Mouse (Mus musculus): ENCODE measurements at regions not wholly inside any gene's neighbourhood (a gene's known extent, or its start where the extent isn't known, plus 50 kb on each side); places are given as distances from the start of the nearest gene placed in this dataset.
A peak's percentile ranks its signal among the peaks of the same experiment; 100 is the strongest.

GRCm38 (mm10) chr4:33582986-33583720 is 273.0 kb downstream of the Rngtt start:
- DNase-seq, result no peak
- H3K4me1 ChIP-seq (replicated peaks), result peaks cover 14% of the 10 kb centered on the region
- H3K27me3 ChIP-seq, result no peaks in the 10 kb centered on the region
- H3K4me2 ChIP-seq, result no peak overlapping the region
- H3K27ac ChIP-seq, result no peak overlapping the region
- H3K9ac ChIP-seq, result no peak overlapping the region
- 76% methylated on average over 15 of the region's 15 CpGs for WGBS (ENCODE audit: insufficient replicate concordance)
- H3K36me3 ChIP-seq, result no peaks in the 10 kb centered on the region
- H3K4me3 ChIP-seq (replicated peaks), result no peak overlapping the region
- no peak for ATAC-seq (ENCODE audit: low read depth)
- no peaks in the 10 kb centered on the region for H3K9me3 ChIP-seq (replicated peaks)

GRCm38 (mm10) chr4:33583979-33584907 is 274.1 kb downstream of the Rngtt start:
- ATAC-seq (ENCODE audit: low read depth) (no peak), DNase-seq (no peak)
- no peaks in the 10 kb centered on the region for H3K36me3 ChIP-seq
- H3K27me3 ChIP-seq, result no peaks in the 10 kb centered on the region
- no peak overlapping the region for H3K4me3 ChIP-seq (replicated peaks)
- no peaks in the 10 kb centered on the region for H3K9me3 ChIP-seq (replicated peaks)
- no peak overlapping the region for H3K27ac ChIP-seq
- no peak overlapping the region for H3K9ac ChIP-seq
- H3K4me2 ChIP-seq, result no peak overlapping the region
- peaks cover 14% of the 10 kb centered on the region for H3K4me1 ChIP-seq (replicated peaks)
- 75% methylated on average over 22 of the region's 22 CpGs for WGBS (ENCODE audit: insufficient replicate concordance)

- Histone ChIP-seq H3K9me3 (replicated peaks) (no peaks in the 10 kb centered on the region), H3K36me3 (no peaks in the 10 kb centered on the region), H3K9ac (no peak overlapping the region), H3K27me3 (no peaks in the 10 kb centered on the region), H3K4me3 (replicated peaks) (no peak overlapping the region), H3K27ac (no peak overlapping the region), H3K4me1 (replicated peaks) (peaks cover 14% of the 10 kb centered on the region), H3K4me2 (no peak overlapping the region)
- no peak for DNase-seq
- WGBS (ENCODE audit: insufficient replicate concordance), result 62% methylated on average over 6 of the region's 6 CpGs
- no peak for ATAC-seq (ENCODE audit: low read depth)
Measured at GRCm38 (mm10) chr4:33585821-33586220, 275.7 kb downstream of the Rngtt start.

GRCm38 (mm10) chr4:33586290-33586614 is 276.1 kb downstream of the Rngtt start:
- Histone ChIP-seq H3K9ac (no peak overlapping the region), H3K4me2 (no peak overlapping the region), H3K27ac (no peak overlapping the region), H3K36me3 (no peaks in the 10 kb centered on the region), H3K4me1 (replicated peaks) (peaks cover 14% of the 10 kb centered on the region), H3K27me3 (no peaks in the 10 kb centered on the region), H3K4me3 (replicated peaks) (no peak overlapping the region), H3K9me3 (replicated peaks) (no peaks in the 10 kb centered on the region)
- WGBS (ENCODE audit: insufficient replicate concordance), result 59% methylated on average over 4 of the region's 4 CpGs
- DNase-seq (no peak), ATAC-seq (ENCODE audit: low read depth) (no peak)

GRCm38 (mm10) chr4:33586615-33587451 is 276.7 kb downstream of the Rngtt start:
- H3K4me2 ChIP-seq, result peak overlapping the region; percentile 39
- no peak overlapping the region for H3K27ac ChIP-seq
- ATAC-seq (ENCODE audit: low read depth), result peak; percentile 77
- 16% methylated on average over 15 of the region's 15 CpGs for WGBS (ENCODE audit: insufficient replicate concordance)
- H3K9ac ChIP-seq, result no peak overlapping the region
- DNase-seq, result peak; percentile 34
- H3K27me3 ChIP-seq, result no peaks in the 10 kb centered on the region
- peak overlapping the region; percentile 5; the same call in 1 of the 2 replicates for H3K4me3 ChIP-seq (replicated peaks)
- H3K36me3 ChIP-seq, result no peaks in the 10 kb centered on the region
- peaks cover 14% of the 10 kb centered on the region for H3K4me1 ChIP-seq (replicated peaks)
- H3K9me3 ChIP-seq (replicated peaks), result no peaks in the 10 kb centered on the region

GRCm38 (mm10) chr4:33587666-33588065 is 277.6 kb downstream of the Rngtt start:
- Histone ChIP-seq H3K4me3 (replicated peaks) (no peak overlapping the region), H3K9ac (no peak overlapping the region), H3K4me1 (replicated peaks) (peaks cover 14% of the 10 kb centered on the region), H3K36me3 (no peaks in the 10 kb centered on the region), H3K27me3 (no peaks in the 10 kb centered on the region), H3K27ac (no peak overlapping the region), H3K4me2 (peak overlapping the region; percentile 39; the same call in 1 of the 2 replicates), H3K9me3 (replicated peaks) (no peaks in the 10 kb centered on the region)
- 40% methylated on average over 11 of the region's 11 CpGs for WGBS (ENCODE audit: insufficient replicate concordance)
- ATAC-seq (ENCODE audit: low read depth) (peak; percentile 34; the same call in 1 of the 2 replicates), DNase-seq (no peak)

- WGBS (ENCODE audit: insufficient replicate concordance), result 50% methylated on average over 5 of the region's 5 CpGs
- ATAC-seq (ENCODE audit: low read depth), result no peak
- Histone ChIP-seq H3K9me3 (replicated peaks) (no peaks in the 10 kb centered on the region), H3K27me3 (no peaks in the 10 kb centered on the region), H3K4me1 (replicated peaks) (peaks cover 14% of the 10 kb centered on the region), H3K27ac (no peak overlapping the region), H3K4me3 (replicated peaks) (no peak overlapping the region), H3K9ac (no peak overlapping the region), H3K4me2 (no peak overlapping the region), H3K36me3 (no peaks in the 10 kb centered on the region)
- DNase-seq, result no peak
Measured at GRCm38 (mm10) chr4:33588127-33588526, 278.0 kb downstream of the Rngtt start.

GRCm38 (mm10) chr4:33589207-33589606 is 279.1 kb downstream of the Rngtt start:
- 27% methylated on average over 8 of the region's 8 CpGs for WGBS (ENCODE audit: insufficient replicate concordance)
- H3K4me3 ChIP-seq (replicated peaks), result no peak overlapping the region
- no peak overlapping the region for H3K4me2 ChIP-seq
- H3K36me3 ChIP-seq, result no peaks in the 10 kb centered on the region
- H3K27me3 ChIP-seq, result no peaks in the 10 kb centered on the region
- no peak for DNase-seq
- H3K4me1 ChIP-seq (replicated peaks), result peaks cover 14% of the 10 kb centered on the region
- H3K9ac ChIP-seq, result no peak overlapping the region
- H3K9me3 ChIP-seq (replicated peaks), result no peaks in the 10 kb centered on the region
- ATAC-seq (ENCODE audit: low read depth), result no peak
- H3K27ac ChIP-seq, result no peak overlapping the region

GRCm38 (mm10) chr4:33594997-33595657 is 285.0 kb downstream of the Rngtt start:
- H3K27ac ChIP-seq, result no peak overlapping the region
- DNase-seq, result no peak
- H3K4me2 ChIP-seq, result no peak overlapping the region
- no peaks in the 10 kb centered on the region for H3K27me3 ChIP-seq
- no peak for ATAC-seq (ENCODE audit: low read depth)
- H3K4me3 ChIP-seq (replicated peaks), result no peak overlapping the region
- no peak overlapping the region for H3K9ac ChIP-seq
- H3K36me3 ChIP-seq, result no peaks in the 10 kb centered on the region
- 61% methylated on average over 11 of the region's 11 CpGs for WGBS (ENCODE audit: insufficient replicate concordance)
- H3K4me1 ChIP-seq (replicated peaks), result no peaks in the 10 kb centered on the region
- H3K9me3 ChIP-seq (replicated peaks), result no peaks in the 10 kb centered on the region

GRCm38 (mm10) chr4:33595763-33596162 is 285.7 kb downstream of the Rngtt start:
- Histone ChIP-seq H3K36me3 (no peaks in the 10 kb centered on the region), H3K4me1 (replicated peaks) (no peaks in the 10 kb centered on the region), H3K27me3 (no peaks in the 10 kb centered on the region), H3K4me3 (replicated peaks) (no peak overlapping the region), H3K4me2 (no peak overlapping the region), H3K9me3 (replicated peaks) (no peaks in the 10 kb centered on the region), H3K9ac (no peak overlapping the region), H3K27ac (no peak overlapping the region)
- no peak for ATAC-seq (ENCODE audit: low read depth)
- 68% methylated on average over 9 of the region's 9 CpGs for WGBS (ENCODE audit: insufficient replicate concordance)
- DNase-seq, result no peak

- no peak for ATAC-seq (ENCODE audit: low read depth)
- WGBS (ENCODE audit: insufficient replicate concordance), result 53% methylated on average over 1 of the region's 1 CpGs
Measured at GRCm38 (mm10) chr4:33599966-33600365, 289.9 kb downstream of the Rngtt start.

More at GRCm38 (mm10) chr4:33599966-33600365, 289.9 kb downstream of the Rngtt start:
- no peak overlapping the region for H3K27ac ChIP-seq
- H3K9ac ChIP-seq, result no peak overlapping the region
- H3K4me2 ChIP-seq, result no peak overlapping the region
- no peaks in the 10 kb centered on the region for H3K27me3 ChIP-seq
- H3K36me3 ChIP-seq, result no peaks in the 10 kb centered on the region
- no peaks in the 10 kb centered on the region for H3K9me3 ChIP-seq (replicated peaks)
- no peak overlapping the region for H3K4me3 ChIP-seq (replicated peaks)
- H3K4me1 ChIP-seq (replicated peaks), result no peaks in the 10 kb centered on the region
- no peak for DNase-seq

All from liver, embryonic 13.5 days (tissue).